Mouse (Mus musculus): ENCODE data around the gene Ntn4. TPM values are rescaled to one million over a fixed set of nuclear protein-coding genes. Genes with fewer than 3 reads are reported as not detected.

Ntn4 gene
- polyA plus RNA-seq, 1 experiment from 2014 or later: 4.4 TPM

GRCm38 (mm10) chr10:93647655-93648561 is 7.4 kb downstream of the Ntn4 start:
- H3K27me3 ChIP-seq (ENCODE audit: control insufficient read depth, insufficient read depth, low read length): no peaks in the 10 kb centered on the region
- WGBS: 91% methylated on average over 10 of the region's 10 CpGs
- H3K27ac ChIP-seq (ENCODE audit: low read depth, low read length): no peak overlapping the region
- H3K4me1 ChIP-seq (replicated peaks; ENCODE audit: control insufficient read depth, insufficient read depth, low read length): peaks cover under 1% of the 10 kb centered on the region; the same call in 1 of the 2 replicates
- peaks cover 4% of the 10 kb centered on the region; the same call in 1 of the 2 replicates for H3K36me3 ChIP-seq (ENCODE audit: control insufficient read depth, insufficient read depth, low read length)
- no peak for ATAC-seq (replicated peaks; ENCODE audit: low FRiP score)
- H3K4me2 ChIP-seq (ENCODE audit: low read depth, low read length, severe bottlenecking): no peak overlapping the region
- DNase-seq (ENCODE audit: low spot score): no peak
- H3K9me3 ChIP-seq (ENCODE audit: control insufficient read depth, low read length): no peaks in the 10 kb centered on the region
- no peak overlapping the region for H3K9ac ChIP-seq (ENCODE audit: low read length)
- no peak overlapping the region for H3K4me3 ChIP-seq (ENCODE audit: low read depth, low read length)

- Histone ChIP-seq H3K9me3 (ENCODE audit: control insufficient read depth, low read length) (no peaks in the 10 kb centered on the region), H3K4me1 (replicated peaks; ENCODE audit: control insufficient read depth, insufficient read depth, low read length) (no peaks in the 10 kb centered on the region), H3K27ac (ENCODE audit: low read depth, low read length) (no peak overlapping the region), H3K36me3 (ENCODE audit: control insufficient read depth, insufficient read depth, low read length) (peaks cover 4% of the 10 kb centered on the region; the same call in 1 of the 2 replicates), H3K4me3 (ENCODE audit: low read depth, low read length) (no peak overlapping the region), H3K4me2 (ENCODE audit: low read depth, low read length, severe bottlenecking) (no peak overlapping the region), H3K9ac (ENCODE audit: low read length) (no peak overlapping the region), H3K27me3 (ENCODE audit: control insufficient read depth, insufficient read depth, low read length) (no peaks in the 10 kb centered on the region)
- ATAC-seq (replicated peaks; ENCODE audit: low FRiP score) (no peak), DNase-seq (ENCODE audit: low spot score) (no peak)
- whole genome bisulfite sequencing: 91% methylated on average over 8 of the region's 8 CpGs
Observed at GRCm38 (mm10) chr10:93648598-93649102, 8.2 kb downstream of the Ntn4 start.

GRCm38 (mm10) chr10:93649127-93649526 is 8.6 kb downstream of the Ntn4 start:
- Histone ChIP-seq H3K4me3 (ENCODE audit: low read depth, low read length) (no peak overlapping the region), H3K27ac (ENCODE audit: low read depth, low read length) (no peak overlapping the region), H3K9me3 (ENCODE audit: control insufficient read depth, low read length) (no peaks in the 10 kb centered on the region), H3K27me3 (ENCODE audit: control insufficient read depth, insufficient read depth, low read length) (no peaks in the 10 kb centered on the region), H3K4me1 (replicated peaks; ENCODE audit: control insufficient read depth, insufficient read depth, low read length) (no peaks in the 10 kb centered on the region), H3K36me3 (ENCODE audit: control insufficient read depth, insufficient read depth, low read length) (peaks cover 4% of the 10 kb centered on the region; the same call in 1 of the 2 replicates), H3K9ac (ENCODE audit: low read length) (no peak overlapping the region), H3K4me2 (ENCODE audit: low read depth, low read length, severe bottlenecking) (no peak overlapping the region)
- DNase-seq (ENCODE audit: low spot score) (no peak), ATAC-seq (replicated peaks; ENCODE audit: low FRiP score) (no peak)
- 80% methylated on average over 5 of the region's 5 CpGs for WGBS

DNA sequence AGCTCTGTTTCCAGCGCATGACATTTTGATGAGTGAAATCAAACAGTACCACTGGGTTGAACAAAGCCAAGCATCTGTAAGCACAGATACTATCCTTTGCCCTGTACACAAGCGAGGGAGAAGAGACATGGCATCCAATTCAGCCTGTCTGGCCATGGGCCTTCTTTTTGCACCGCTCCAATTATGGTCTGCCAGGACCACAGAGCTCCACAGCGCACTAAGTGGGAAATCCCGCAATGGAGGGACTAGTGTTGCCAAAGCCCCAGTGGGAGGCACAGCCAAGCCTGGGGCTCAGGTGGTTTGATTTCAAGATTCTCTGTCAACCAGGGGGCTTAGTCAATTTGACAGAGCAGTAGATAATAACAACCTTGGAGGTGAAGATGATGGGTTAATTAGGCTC is 9.1 kb downstream of the Ntn4 start:
- ATAC-seq (replicated peaks; ENCODE audit: low FRiP score): no peak

DNA sequence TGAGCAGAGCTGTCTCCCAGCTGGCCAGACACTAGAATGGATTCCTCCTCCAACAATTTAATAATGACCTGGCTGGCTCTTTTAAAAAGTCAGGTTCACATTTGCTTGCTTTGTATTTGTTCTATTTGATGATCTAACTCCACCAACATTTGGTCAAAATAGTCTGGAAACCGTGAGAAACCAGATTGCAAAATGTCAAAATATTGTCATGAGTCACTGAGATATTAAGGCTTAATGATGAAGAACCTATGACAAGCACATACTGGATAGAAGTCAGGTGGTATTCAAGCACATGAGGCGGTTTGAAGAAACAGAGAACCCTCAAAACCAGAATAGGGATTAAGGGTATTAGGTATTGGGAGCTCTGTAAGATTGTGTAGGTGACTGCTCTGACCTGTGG is 12.8 kb downstream of the Ntn4 start:
- Histone ChIP-seq H3K4me2 (ENCODE audit: low read depth, low read length, severe bottlenecking) (no peak overlapping the region), H3K9ac (ENCODE audit: low read length) (no peak overlapping the region), H3K27ac (ENCODE audit: low read depth, low read length) (no peak overlapping the region), H3K9me3 (ENCODE audit: control insufficient read depth, low read length) (no peaks in the 10 kb centered on the region), H3K27me3 (ENCODE audit: control insufficient read depth, insufficient read depth, low read length) (no peaks in the 10 kb centered on the region), H3K4me1 (replicated peaks; ENCODE audit: control insufficient read depth, insufficient read depth, low read length) (no peaks in the 10 kb centered on the region), H3K4me3 (ENCODE audit: low read depth, low read length) (no peak overlapping the region), H3K36me3 (ENCODE audit: control insufficient read depth, insufficient read depth, low read length) (0 out of 2 replicates have a peak, but pooled peaks cover 2% of the 10 kb centered on the region)
- ATAC-seq (replicated peaks; ENCODE audit: low FRiP score) (no peak), DNase-seq (ENCODE audit: low spot score) (no peak)
- WGBS: 68% methylated on average over 2 of the region's 2 CpGs

More for the DNA sequence above, 9.1 kb downstream of the Ntn4 start:
- Histone ChIP-seq H3K27ac (ENCODE audit: low read depth, low read length) (no peak overlapping the region), H3K36me3 (ENCODE audit: control insufficient read depth, insufficient read depth, low read length) (peaks cover 4% of the 10 kb centered on the region; the same call in 1 of the 2 replicates), H3K4me1 (replicated peaks; ENCODE audit: control insufficient read depth, insufficient read depth, low read length) (no peaks in the 10 kb centered on the region), H3K9ac (ENCODE audit: low read length) (no peak overlapping the region), H3K9me3 (ENCODE audit: control insufficient read depth, low read length) (no peaks in the 10 kb centered on the region), H3K27me3 (ENCODE audit: control insufficient read depth, insufficient read depth, low read length) (no peaks in the 10 kb centered on the region), H3K4me3 (ENCODE audit: low read depth, low read length) (no peak overlapping the region), H3K4me2 (ENCODE audit: low read depth, low read length, severe bottlenecking) (no peak overlapping the region)
- 91% methylated on average over 5 of the region's 5 CpGs for WGBS
- DNase-seq (ENCODE audit: low spot score): no peak

DNA sequence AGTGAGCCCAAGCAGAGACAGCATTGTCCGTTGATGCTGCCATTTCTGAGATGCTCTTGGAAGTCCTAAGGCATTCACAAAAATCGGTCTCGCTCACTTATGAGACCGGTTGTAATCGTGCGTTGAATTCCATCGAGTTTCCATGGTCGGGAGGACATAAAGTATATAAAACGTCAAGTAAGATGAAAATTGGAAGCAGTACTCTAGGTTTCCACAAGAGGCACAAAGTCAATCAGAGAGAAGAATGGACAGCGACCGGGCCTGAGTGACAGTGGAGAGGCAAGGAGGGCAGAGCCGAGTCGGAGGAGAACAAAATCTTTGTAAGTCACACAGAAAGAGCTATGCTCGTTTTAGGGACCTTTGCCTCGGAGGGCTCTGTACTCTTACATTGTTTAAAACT is 14.9 kb downstream of the Ntn4 start:
- 81% methylated on average over 15 of the region's 15 CpGs for WGBS
- H3K4me2 ChIP-seq (ENCODE audit: low read depth, low read length, severe bottlenecking): no peak overlapping the region
- H3K27ac ChIP-seq (ENCODE audit: low read depth, low read length): no peak overlapping the region
- no peaks in the 10 kb centered on the region for H3K27me3 ChIP-seq (ENCODE audit: control insufficient read depth, insufficient read depth, low read length)
- no peak overlapping the region for H3K4me3 ChIP-seq (ENCODE audit: low read depth, low read length)
- H3K4me1 ChIP-seq (replicated peaks; ENCODE audit: control insufficient read depth, insufficient read depth, low read length): no peaks in the 10 kb centered on the region
- DNase-seq (ENCODE audit: low spot score) (no peak), ATAC-seq (replicated peaks; ENCODE audit: low FRiP score) (no peak)
- H3K36me3 ChIP-seq (ENCODE audit: control insufficient read depth, insufficient read depth, low read length): no peaks in the 10 kb centered on the region
- no peaks in the 10 kb centered on the region for H3K9me3 ChIP-seq (ENCODE audit: control insufficient read depth, low read length)
- no peak overlapping the region for H3K9ac ChIP-seq (ENCODE audit: low read length)

DNA sequence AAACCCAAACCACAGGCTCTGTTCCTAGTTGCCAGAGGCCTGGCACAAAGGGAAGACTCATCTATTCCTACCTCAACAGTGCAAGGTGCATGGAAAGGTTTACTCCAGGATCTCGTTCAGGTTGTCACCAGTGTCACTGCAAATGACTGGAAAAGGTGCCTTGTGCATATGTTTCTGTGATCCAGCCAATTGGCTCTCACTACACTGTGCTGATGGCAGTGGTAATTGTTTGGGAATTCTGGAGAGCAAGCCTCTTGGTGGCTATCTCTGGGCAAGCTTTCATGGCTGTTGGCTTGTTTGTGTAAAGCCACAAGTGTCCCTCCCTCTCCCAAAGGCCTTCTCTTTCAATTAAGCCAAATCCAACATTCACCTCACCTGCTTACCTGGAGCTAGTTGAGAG is 19.3 kb downstream of the Ntn4 start:
- 87% methylated on average over 1 of the region's 1 CpGs for WGBS
- Histone ChIP-seq H3K27ac (ENCODE audit: low read depth, low read length) (no peak overlapping the region), H3K4me1 (replicated peaks; ENCODE audit: control insufficient read depth, insufficient read depth, low read length) (no peaks in the 10 kb centered on the region), H3K36me3 (ENCODE audit: control insufficient read depth, insufficient read depth, low read length) (no peaks in the 10 kb centered on the region), H3K4me3 (ENCODE audit: low read depth, low read length) (no peak overlapping the region), H3K4me2 (ENCODE audit: low read depth, low read length, severe bottlenecking) (no peak overlapping the region), H3K27me3 (ENCODE audit: control insufficient read depth, insufficient read depth, low read length) (no peaks in the 10 kb centered on the region), H3K9ac (ENCODE audit: low read length) (no peak overlapping the region), H3K9me3 (ENCODE audit: control insufficient read depth, low read length) (no peaks in the 10 kb centered on the region)
- DNase-seq (ENCODE audit: low spot score): no peak
- no peak for ATAC-seq (replicated peaks; ENCODE audit: low FRiP score)

- Histone ChIP-seq H3K27me3 (ENCODE audit: control insufficient read depth, insufficient read depth, low read length) (no peaks in the 10 kb centered on the region), H3K4me1 (replicated peaks; ENCODE audit: control insufficient read depth, insufficient read depth, low read length) (no peaks in the 10 kb centered on the region), H3K9me3 (ENCODE audit: control insufficient read depth, low read length) (no peaks in the 10 kb centered on the region), H3K27ac (ENCODE audit: low read depth, low read length) (no peak overlapping the region), H3K4me2 (ENCODE audit: low read depth, low read length, severe bottlenecking) (no peak overlapping the region), H3K9ac (ENCODE audit: low read length) (no peak overlapping the region), H3K4me3 (ENCODE audit: low read depth, low read length) (no peak overlapping the region), H3K36me3 (ENCODE audit: control insufficient read depth, insufficient read depth, low read length) (no peaks in the 10 kb centered on the region)
- no peak for ATAC-seq (replicated peaks; ENCODE audit: low FRiP score)
- WGBS: 76% methylated on average over 6 of the region's 6 CpGs
- DNase-seq (ENCODE audit: low spot score): no peak
Observed at GRCm38 (mm10) chr10:93661348-93661991, 21.0 kb downstream of the Ntn4 start.

Data from forebrain, embryonic 11.5 days (tissue).